Mouse (Mus musculus) forebrain, embryonic 16.5 days (tissue): ENCODE data around the gene Ascc2. TPM values are rescaled to one million over a fixed set of nuclear protein-coding genes. Genes with fewer than 3 reads are reported as not detected.
A peak's percentile ranks its signal among the peaks of the same experiment; 100 is the strongest.

ENCODE experiments used
- ATAC-seq: fragments of 200-750 bp; cut with Nextera tagmentation; 2 replicates; pipeline ENCODE4 v1.8.0; 2017; ENCODE audit warnings: mild to moderate bottlenecking, moderate library complexity
- H3K27ac ChIP-seq: fragments of 300-500 bp; sonication (generic); 2 replicates; pipeline ENCODE4 v1.5.1; 2014; ENCODE audit warnings: low read length, control low read depth
- H3K27me3 ChIP-seq: fragments of 300-500 bp; sonication (generic); replicated peaks from 2 replicates; pipeline ENCODE4 v1.6.1; 2014; ENCODE audit warnings: low read length; ENCODE audit not compliant: control insufficient read depth, insufficient read depth
- H3K36me3 ChIP-seq: fragments of 300-500 bp; sonication (generic); 2 replicates; pipeline ENCODE4 v1.6.1; 2014; ENCODE audit not compliant: control insufficient read depth, insufficient read depth
- H3K4me1 ChIP-seq: fragments of 300-500 bp; sonication (generic); replicated peaks from 2 replicates; pipeline ENCODE4 v1.6.1; 2014; ENCODE audit warnings: low read length; ENCODE audit not compliant: control insufficient read depth, insufficient read depth
- H3K4me2 ChIP-seq: fragments of 300-500 bp; sonication (generic); 2 replicates; pipeline ENCODE4 v1.6.1; 2014; ENCODE audit warnings: mild to moderate bottlenecking, low read length, control low read depth
- H3K4me3 ChIP-seq: fragments of 300-500 bp; sonication (generic); replicated peaks from 2 replicates; pipeline ENCODE4 v1.5.1; 2014; ENCODE audit warnings: mild to moderate bottlenecking, low read length, control low read depth
- H3K9ac ChIP-seq: fragments of 300-500 bp; sonication (generic); replicated peaks from 2 replicates; pipeline ENCODE4 v1.6.1; 2014; ENCODE audit warnings: low read depth, low read length, control low read depth
- H3K9me3 ChIP-seq: fragments of 300-500 bp; sonication (generic); 2 replicates; pipeline ENCODE4 v1.6.1; 2016; ENCODE audit warnings: low read length; ENCODE audit not compliant: control insufficient read depth
- WGBS: fragments of 180-500 bp; shearing (Covaris S2); extraction: QIAGEN DNeasy Blood & Tissue Kit; methylation state at CpG from one replicate; pipeline ENCODE4 v1.1.7; 2014; 5-methylcytosine and 5-hydroxymethylcytosine counted together
- polyA plus RNA-seq: library from polyadenylated mRNA; unstranded; fragments of >200 nt; fragmentation: Nextera tagmentation; extraction: Ambion mirVana; gene quantifications from 2 replicates; pipeline ENCODE4 v1.2.1, GENCODE M21; 2015

Gene Ascc2
- polyA plus RNA-seq, 1 experiment from 2014 or later: 27.3 TPM

DNA sequence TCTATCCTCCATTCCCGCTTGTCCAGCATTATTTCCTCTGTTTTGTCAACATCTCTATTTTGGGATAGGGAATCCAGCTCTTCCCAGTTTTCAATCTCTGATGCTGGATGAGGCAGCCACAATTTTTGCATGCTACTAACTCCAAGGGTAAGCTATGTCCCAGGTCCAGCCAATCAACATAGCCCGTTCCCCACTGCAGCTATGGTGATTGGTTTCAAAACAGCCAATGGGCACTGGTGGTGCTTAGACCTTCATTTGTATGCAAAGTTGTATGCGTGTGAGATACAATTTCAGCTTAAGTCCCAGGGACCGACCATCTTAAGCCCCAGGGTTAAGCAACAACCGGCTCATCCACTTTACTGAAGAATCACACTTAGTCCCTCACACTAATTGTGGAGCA lies 14.6 kb upstream of the Ascc2 start:
- H3K4me1 ChIP-seq: no peaks in the 10 kb centered on the region
- no peak for ATAC-seq
- 57% methylated on average over 5 of the region's 5 CpGs for WGBS

DNA sequence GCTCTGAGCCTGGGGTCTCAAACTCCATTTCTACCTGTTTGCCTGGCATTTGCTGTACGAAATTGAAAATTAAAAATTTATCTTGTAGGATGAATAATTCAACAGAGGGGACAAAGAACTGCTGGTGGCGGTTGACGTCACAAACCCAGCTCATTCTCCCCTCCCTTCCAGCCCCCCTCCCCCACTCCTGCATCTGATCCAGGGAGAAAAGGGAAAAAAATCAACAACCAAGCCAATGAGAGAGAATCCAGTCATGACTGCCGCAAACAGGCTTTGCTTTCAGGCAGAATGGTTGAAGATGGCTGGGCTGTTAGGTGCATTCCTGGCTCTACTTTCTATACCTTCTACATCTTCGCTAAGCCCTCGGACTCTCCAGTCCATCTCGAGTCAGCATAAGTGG lies 11.6 kb upstream of the Ascc2 start:
- no peak overlapping the region for H3K4me2 ChIP-seq
- H3K4me3 ChIP-seq: no peak overlapping the region
- 70% methylated on average over 7 of the region's 7 CpGs for WGBS
- H3K4me1 ChIP-seq: no peaks in the 10 kb centered on the region
- H3K9ac ChIP-seq: no peak overlapping the region
- no peaks in the 10 kb centered on the region for H3K36me3 ChIP-seq
- H3K9me3 ChIP-seq: no peaks in the 10 kb centered on the region
- no peak for ATAC-seq
- H3K27me3 ChIP-seq: no peaks in the 10 kb centered on the region
- no peak overlapping the region for H3K27ac ChIP-seq

More for the DNA sequence above, 14.6 kb upstream of the Ascc2 start:
- Histone ChIP-seq H3K9ac (no peak overlapping the region), H3K36me3 (no peaks in the 10 kb centered on the region), H3K27me3 (no peaks in the 10 kb centered on the region), H3K27ac (no peak overlapping the region), H3K9me3 (no peaks in the 10 kb centered on the region), H3K4me3 (no peak overlapping the region), H3K4me2 (no peak overlapping the region)

DNA sequence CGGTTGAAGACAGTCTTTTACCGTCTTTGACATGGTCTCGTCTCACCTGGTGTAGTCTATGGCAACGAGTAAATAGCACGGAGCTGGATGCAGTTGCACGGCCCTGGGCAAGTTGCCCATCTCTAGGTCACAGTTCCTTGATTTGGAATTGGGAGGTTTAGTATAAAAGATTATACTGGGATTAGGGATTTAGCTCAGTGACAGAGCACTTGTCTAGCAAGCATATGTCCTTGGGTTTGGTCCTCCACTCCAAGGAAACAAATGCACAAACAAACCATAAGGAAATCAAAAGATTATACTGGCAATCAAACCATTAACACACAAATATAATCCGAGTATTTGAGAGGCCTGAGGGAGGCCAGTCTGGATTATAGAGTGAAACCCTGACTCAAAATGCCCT lies 9.9 kb upstream of the Ascc2 start:
- no peak for ATAC-seq
- Histone ChIP-seq H3K4me2 (no peak overlapping the region), H3K4me1 (no peaks in the 10 kb centered on the region), H3K9me3 (no peaks in the 10 kb centered on the region), H3K27ac (no peak overlapping the region), H3K9ac (no peak overlapping the region), H3K36me3 (no peaks in the 10 kb centered on the region), H3K4me3 (no peak overlapping the region), H3K27me3 (no peaks in the 10 kb centered on the region)
- 43% methylated on average over 7 of the region's 7 CpGs for WGBS

DNA sequence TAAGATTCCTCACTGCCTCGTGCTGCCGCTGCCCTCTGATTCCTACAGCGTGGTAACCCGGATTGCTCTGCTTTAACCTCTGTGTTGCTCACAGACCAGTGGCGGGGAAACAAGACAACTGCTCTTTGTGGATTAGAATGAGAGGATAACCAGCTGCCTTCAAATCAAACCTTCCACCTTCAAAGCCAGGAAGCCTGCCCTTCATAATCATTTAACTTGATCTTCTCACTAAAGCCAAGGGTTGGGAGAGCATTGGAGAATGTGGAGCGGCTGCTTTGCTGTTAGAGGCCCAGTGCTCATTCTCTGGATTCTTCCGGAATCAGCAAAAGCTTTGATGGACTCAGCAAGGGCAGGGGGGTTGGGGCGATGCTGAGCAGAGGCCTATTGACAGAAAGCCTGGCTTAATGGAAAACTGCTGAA lies 7.7 kb upstream of the Ascc2 start:
- H3K4me2 ChIP-seq: no peak overlapping the region
- ATAC-seq: no peak
- H3K27ac ChIP-seq: no peak overlapping the region
- no peaks in the 10 kb centered on the region for H3K9me3 ChIP-seq
- no peaks in the 10 kb centered on the region for H3K27me3 ChIP-seq
- WGBS: 42% methylated on average over 8 of the region's 8 CpGs
- H3K9ac ChIP-seq: no peak overlapping the region
- no peak overlapping the region for H3K4me3 ChIP-seq
- H3K36me3 ChIP-seq: no peaks in the 10 kb centered on the region
- no peaks in the 10 kb centered on the region for H3K4me1 ChIP-seq

DNA sequence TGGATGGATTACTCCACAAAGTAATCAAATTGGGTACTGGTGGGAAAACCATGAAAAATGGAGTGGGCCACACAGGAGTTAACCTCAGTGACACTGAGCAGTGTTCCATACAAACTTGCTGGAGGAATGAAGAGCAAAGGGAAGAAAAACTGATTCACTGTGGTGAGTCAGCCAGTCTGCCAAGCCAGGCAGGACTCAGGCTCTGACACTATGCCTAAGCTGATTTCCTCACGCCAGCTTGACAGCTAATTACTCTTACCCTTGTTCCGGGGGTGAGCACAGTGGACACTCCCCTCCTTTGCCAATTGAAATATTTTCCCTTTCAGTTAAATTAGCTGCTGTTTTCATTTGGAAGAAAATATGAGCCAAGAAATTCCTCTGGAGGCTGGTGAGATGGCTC lies 4.1 kb upstream of the Ascc2 start:
- Histone ChIP-seq H3K9ac (no peak overlapping the region), H3K4me2 (no peak overlapping the region), H3K9me3 (no peaks in the 10 kb centered on the region), H3K4me3 (no peak overlapping the region), H3K27ac (no peak overlapping the region), H3K27me3 (no peaks in the 10 kb centered on the region), H3K4me1 (peaks cover 3% of the 10 kb centered on the region), H3K36me3 (no peaks in the 10 kb centered on the region)
- no peak for ATAC-seq
- WGBS: 41% methylated on average over 2 of the region's 2 CpGs

DNA sequence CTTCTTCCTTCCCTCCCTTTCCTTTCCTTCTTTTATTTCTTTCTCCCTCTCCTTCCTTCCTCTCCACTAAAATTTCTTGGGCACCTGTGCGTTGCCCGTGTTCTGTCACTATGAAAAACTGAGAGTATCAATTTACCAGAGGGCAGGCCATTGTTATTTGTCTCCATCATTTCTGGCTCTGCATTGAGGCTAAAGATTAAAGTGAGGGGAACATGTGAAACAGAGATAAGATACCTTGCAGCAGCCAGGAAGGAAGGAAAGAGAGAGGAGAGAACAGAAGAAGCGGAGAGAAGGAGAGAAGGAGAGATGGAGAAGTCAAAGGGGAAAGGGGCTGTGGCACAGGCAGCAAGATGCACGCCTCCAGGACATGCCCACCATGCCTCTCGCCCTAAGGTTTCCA lies 3.2 kb upstream of the Ascc2 start:
- 68% methylated on average over 5 of the region's 5 CpGs for WGBS
- H3K36me3 ChIP-seq: no peaks in the 10 kb centered on the region
- no peak overlapping the region for H3K27ac ChIP-seq
- no peaks in the 10 kb centered on the region for H3K9me3 ChIP-seq
- ATAC-seq: no peak
- H3K4me2 ChIP-seq: no peak overlapping the region
- no peak overlapping the region for H3K4me3 ChIP-seq
- no peak overlapping the region for H3K9ac ChIP-seq
- H3K27me3 ChIP-seq: no peaks in the 10 kb centered on the region
- H3K4me1 ChIP-seq: peaks cover 11% of the 10 kb centered on the region

DNA sequence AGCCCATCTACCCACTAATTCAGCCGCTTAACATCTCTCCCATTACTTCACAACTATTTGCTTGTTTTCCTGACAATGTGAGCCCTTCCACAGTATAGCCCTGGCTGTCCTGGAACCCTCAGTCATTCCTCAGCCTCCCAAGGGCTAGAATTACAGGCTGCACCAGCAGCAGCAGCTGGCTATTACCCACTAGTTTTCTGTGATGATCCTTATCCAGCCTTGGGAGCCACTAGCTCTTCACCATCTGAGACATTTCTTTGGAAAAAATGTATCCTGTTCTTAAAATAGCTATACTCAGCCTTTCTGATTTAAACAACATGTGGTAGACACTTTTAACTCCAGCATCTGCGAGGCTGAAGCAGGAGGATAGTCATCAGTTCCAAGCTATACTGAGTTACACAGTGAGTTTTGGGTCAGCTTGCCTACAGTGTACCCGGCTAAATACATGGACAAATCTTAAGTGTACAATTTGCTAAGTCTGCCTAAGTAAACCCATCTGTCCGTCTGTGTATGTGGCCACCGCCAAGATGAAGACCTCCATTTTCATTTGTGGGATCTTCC lies 685 bp upstream of the Ascc2 start:
- no peak overlapping the region for H3K9ac ChIP-seq
- WGBS: 57% methylated on average over 5 of the region's 5 CpGs
- no peak for ATAC-seq
- no peaks in the 10 kb centered on the region for H3K27me3 ChIP-seq
- peaks cover 11% of the 10 kb centered on the region for H3K4me1 ChIP-seq
- no peaks in the 10 kb centered on the region for H3K9me3 ChIP-seq
- no peak overlapping the region for H3K27ac ChIP-seq
- peak overlapping the region; percentile 79 for H3K4me3 ChIP-seq
- H3K36me3 ChIP-seq: no peaks in the 10 kb centered on the region
- peak overlapping the region; percentile 86 for H3K4me2 ChIP-seq

DNA sequence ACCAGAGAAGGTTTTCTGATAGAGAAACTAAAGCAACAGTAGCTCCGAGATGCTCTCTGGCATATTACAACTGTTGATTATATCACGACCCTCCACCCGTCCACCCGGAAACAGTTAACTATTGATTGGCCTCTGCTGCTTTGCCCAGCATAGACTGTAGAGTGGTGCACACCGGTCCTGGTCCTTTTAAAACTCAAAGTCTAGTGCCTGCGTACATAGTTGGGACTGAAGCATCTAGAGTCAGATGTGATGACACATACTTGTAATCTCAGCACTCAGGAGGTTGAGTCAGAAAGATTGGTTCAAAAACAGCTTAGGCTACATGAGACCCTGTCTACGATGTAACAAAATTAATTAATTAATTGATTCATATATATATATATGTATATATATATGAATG lies 714 bp downstream of the Ascc2 start:
- WGBS: 26% methylated on average over 7 of the region's 7 CpGs
- H3K4me1 ChIP-seq: peaks cover 11% of the 10 kb centered on the region

DNA sequence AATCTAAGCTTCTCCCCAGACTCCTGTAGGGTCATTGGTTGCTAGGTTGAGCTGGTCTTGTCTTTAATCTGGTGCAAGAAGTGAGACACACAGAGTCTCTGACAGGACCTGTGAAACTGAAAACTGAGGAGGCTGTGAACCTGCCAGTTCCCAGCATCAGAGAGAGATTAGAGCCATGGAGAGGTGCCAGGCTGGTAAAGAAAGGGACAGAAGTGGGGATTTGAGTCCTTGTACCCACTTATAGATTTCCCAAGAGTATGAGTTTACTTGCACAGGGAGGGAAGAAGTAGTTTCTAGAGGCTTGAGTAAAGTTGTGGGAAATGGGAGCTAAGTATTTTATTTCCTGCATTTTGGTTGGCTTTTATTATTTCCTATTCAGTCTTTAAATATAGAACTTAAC lies 3.6 kb downstream of the Ascc2 start:
- no peaks in the 10 kb centered on the region for H3K9me3 ChIP-seq
- no peak overlapping the region for H3K27ac ChIP-seq
- peaks cover 11% of the 10 kb centered on the region for H3K4me1 ChIP-seq
- no peak overlapping the region for H3K4me2 ChIP-seq
- H3K36me3 ChIP-seq: no peaks in the 10 kb centered on the region
- H3K4me3 ChIP-seq: no peak overlapping the region
- no peak overlapping the region for H3K9ac ChIP-seq
- ATAC-seq: no peak
- no peaks in the 10 kb centered on the region for H3K27me3 ChIP-seq

More for the DNA sequence above, 714 bp downstream of the Ascc2 start:
- Histone ChIP-seq H3K4me2 (peak overlapping the region; percentile 86), H3K9me3 (no peaks in the 10 kb centered on the region), H3K4me3 (peak overlapping the region; percentile 79), H3K27ac (no peak overlapping the region), H3K9ac (peak overlapping the region; percentile 81), H3K27me3 (no peaks in the 10 kb centered on the region), H3K36me3 (no peaks in the 10 kb centered on the region)
- peak; percentile 24; the same call in 1 of the 2 replicates for ATAC-seq

DNA sequence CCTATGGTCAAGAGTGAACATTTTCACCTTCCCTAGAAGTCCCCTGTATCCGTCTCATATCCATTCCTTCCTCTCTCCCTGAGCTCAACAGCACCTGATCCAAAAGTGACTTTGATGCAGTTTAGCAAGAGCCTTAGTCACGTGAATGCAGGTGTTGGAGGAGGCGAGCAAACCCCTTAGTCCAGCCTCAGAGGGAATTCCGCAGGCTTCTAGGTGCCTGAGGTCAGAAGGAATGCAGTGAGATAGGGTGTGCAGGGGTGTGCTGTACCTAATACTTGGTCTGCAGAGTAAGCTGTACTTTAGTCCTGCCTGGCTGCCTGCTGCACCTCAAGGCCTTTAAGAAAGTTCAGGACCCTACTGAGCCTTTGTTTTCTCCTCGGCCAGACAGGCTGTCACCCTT lies 6.2 kb downstream of the Ascc2 start:
- no peak for ATAC-seq
- no peak overlapping the region for H3K4me3 ChIP-seq
- no peaks in the 10 kb centered on the region for H3K27me3 ChIP-seq
- H3K4me1 ChIP-seq: peaks cover 5% of the 10 kb centered on the region
- no peak overlapping the region for H3K9ac ChIP-seq
- H3K27ac ChIP-seq: no peak overlapping the region
- no peaks in the 10 kb centered on the region for H3K9me3 ChIP-seq
- no peak overlapping the region for H3K4me2 ChIP-seq
- peaks cover 6% of the 10 kb centered on the region; the same call in 1 of the 2 replicates for H3K36me3 ChIP-seq
- 58% methylated on average over 5 of the region's 5 CpGs for WGBS
